Mouse (Mus musculus) embryo, embryonic 10.5 days (tissue): ENCODE data around the gene Emc8.

Experiments
- DNase-seq: peaks from one replicate; pipeline ENCODE4 v3.0.0-alpha.2; 2015; ENCODE audit warnings: low spot score

Emc8 gene

GRCm38 (mm10) chr8:120642031-120642662 lies 26.2 kb downstream of the Emc8 start:
- no peak for DNase-seq

DNA sequence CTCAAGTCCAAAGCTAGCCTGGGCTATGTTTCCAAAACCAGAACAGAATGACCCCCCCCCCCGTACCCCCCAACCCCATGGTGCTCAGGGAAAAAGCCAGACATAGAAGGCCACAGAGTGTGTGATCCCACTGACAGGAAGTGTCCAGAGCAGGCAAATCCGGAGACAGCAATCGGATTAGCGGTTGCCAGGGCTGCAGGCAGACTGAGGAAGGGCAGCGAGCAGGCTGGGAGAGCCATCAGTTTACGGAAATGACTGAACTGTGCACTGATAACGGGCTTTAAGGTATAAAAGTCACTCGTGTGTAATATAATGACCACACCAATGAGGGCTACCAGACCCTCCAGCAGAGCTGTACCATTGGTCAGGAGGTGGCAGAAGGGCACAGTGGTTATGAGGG lies 27.1 kb downstream of the Emc8 start:
- DNase-seq, result no peak

- peak; percentile 54 for DNase-seq
Measured at GRCm38 (mm10) chr8:120634329-120634839, 34.0 kb downstream of the Emc8 start.

GRCm38 (mm10) chr8:120633665-120634271 lies 34.6 kb downstream of the Emc8 start:
- peak; percentile 27 for DNase-seq

DNA sequence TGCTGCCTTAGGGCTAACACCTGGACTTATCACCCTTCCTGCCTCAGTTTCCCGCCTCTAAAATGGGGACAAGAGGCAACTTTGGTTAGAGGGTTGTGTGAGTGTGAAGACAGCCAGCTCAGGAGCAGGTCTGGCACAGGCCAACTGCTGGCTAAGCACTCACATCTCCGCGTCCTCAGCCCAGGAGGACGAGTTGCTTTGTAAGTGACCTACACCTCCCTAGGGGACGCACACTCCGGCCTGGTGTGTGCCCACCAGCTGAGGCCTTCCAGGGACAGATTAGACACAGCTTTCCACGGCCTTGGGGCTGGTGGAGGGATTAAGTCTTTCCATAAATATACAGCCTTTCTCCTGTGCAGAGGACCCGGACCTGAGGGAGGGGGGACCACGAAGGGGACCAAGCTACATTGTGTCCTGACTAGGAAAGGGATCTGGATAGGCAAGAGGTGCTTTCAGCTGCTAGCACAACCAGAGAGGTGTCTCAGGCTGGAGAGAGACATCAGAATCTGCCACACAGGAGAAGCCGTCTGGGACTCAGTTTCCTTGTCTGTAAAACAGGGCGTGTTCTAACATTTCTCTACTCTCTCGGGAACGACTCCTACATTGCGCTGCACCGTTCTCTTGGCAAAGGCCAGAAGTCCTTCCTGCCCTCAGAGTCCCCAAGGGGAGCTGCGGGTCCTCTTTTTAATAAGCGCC lies 35.3 kb downstream of the Emc8 start:
- no peak for DNase-seq

DNA sequence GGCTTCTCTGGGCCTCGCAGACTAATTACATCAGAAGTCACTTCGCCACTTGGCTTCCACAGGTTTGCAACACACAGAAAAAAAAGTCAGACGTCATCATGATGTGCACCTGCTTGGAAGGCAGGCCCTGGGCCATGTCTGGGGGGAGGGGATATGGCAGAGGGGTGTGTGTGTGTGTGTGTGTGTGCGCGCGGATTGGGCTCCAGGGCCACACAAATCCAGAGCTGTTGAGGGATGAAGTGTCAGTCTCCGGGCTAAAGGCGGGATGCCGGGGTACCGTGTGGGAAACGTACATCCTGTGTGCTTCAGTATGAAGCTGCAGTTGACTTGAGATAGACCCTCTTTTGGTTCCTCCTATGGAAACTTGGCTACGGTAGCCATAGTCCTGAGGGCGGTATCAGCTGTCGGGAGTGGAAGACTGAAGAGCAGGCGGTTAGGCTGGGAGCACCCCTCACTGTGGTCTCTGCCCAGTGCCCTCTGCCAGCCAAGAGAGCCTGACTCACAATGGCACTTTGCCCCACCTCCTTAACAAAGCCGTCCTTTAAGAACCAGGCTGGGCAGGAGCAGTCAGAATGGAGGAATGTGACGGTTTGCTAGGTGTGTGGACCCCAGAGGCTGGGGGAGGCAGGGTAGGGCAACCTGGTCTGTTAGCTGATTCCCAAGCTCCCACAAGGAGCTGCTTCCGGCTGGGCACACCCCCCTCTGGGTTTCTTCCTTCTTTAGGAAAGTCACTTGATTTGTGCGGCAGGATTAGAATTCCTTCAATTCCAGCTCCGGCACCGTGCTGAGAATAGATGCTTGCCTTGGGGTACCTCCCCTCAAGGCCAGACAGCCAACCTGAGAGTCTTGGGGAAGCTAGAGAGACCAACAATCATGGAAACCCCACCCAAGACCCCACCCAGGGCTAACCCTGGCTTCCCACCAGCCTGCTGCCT lies 36.7 kb downstream of the Emc8 start:
- DNase-seq, result no peak

GRCm38 (mm10) chr8:120630848-120631247 lies 37.5 kb downstream of the Emc8 start:
- no peak for DNase-seq

GRCm38 (mm10) chr8:120630031-120630430 lies 38.3 kb downstream of the Emc8 start:
- DNase-seq, result no peak

GRCm38 (mm10) chr8:120627298-120627697 lies 41.1 kb downstream of the Emc8 start:
- DNase-seq, result no peak

DNA sequence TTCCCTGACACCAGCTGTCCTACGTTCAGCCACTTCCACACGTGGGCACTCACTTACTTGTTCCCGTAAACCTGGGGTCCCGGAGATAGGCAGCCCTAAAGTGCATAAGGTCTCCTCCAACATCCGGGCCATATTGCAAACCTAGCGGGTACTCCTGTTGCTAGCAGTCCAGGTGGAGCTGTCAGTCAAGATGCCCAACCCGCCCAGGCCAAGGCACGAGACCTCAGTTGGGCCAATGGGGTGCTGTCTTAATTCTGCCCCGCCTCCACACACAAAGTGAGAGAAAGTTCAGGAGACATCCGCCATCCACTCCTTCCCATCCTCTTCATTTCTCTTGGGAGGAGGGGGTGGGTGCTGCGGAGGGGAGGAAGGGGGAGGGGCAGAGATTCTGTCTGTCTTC lies 41.9 kb downstream of the Emc8 start:
- DNase-seq, result no peak

GRCm38 (mm10) chr8:120623608-120624007 lies 44.8 kb downstream of the Emc8 start:
- DNase-seq, result no peak

DNA sequence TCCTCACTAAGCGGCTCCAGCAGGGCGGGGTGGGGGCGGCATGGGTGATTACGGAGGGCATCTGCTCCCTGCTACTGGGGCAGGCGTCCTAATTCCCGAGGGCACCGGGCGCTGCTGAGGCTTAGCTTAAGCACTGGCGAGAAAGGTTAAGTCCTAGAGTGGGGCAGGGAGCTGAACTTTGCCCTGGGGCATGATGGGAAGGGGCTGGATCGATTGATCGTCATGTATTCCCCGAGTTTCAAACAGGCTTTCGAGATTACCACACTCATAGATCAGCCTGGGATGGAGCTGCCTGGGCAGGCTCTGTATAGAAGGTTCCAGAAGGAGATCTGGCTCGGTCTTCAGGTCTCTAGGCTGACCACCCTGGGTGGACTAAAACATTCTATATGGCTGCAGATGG lies 46.2 kb downstream of the Emc8 start:
- DNase-seq, result no peak

- no peak for DNase-seq
Measured at GRCm38 (mm10) chr8:120620441-120620840, 47.9 kb downstream of the Emc8 start.

- DNase-seq, result no peak
Measured at GRCm38 (mm10) chr8:120619235-120620180, 48.9 kb downstream of the Emc8 start.

DNA sequence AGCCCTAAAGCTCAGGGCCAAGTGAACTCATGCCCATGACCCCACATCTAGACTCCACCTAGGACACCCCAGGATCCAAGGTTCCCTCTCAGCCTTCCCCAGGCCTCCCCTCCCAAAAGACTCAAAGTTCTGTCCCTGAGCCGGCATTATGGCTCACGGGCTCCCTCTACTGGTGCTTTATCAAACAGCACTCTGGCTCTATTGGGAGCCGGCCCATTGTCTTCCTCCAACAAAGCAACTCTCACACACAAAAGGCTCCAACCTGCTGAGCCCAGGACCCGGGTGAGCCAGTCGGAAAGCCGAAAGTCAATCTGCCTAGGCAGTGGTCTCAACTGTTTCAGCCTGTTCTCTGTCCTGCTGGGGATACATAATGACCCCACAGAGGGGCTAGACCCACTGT lies 50.3 kb downstream of the Emc8 start:
- DNase-seq, result peak; percentile 95

DNA sequence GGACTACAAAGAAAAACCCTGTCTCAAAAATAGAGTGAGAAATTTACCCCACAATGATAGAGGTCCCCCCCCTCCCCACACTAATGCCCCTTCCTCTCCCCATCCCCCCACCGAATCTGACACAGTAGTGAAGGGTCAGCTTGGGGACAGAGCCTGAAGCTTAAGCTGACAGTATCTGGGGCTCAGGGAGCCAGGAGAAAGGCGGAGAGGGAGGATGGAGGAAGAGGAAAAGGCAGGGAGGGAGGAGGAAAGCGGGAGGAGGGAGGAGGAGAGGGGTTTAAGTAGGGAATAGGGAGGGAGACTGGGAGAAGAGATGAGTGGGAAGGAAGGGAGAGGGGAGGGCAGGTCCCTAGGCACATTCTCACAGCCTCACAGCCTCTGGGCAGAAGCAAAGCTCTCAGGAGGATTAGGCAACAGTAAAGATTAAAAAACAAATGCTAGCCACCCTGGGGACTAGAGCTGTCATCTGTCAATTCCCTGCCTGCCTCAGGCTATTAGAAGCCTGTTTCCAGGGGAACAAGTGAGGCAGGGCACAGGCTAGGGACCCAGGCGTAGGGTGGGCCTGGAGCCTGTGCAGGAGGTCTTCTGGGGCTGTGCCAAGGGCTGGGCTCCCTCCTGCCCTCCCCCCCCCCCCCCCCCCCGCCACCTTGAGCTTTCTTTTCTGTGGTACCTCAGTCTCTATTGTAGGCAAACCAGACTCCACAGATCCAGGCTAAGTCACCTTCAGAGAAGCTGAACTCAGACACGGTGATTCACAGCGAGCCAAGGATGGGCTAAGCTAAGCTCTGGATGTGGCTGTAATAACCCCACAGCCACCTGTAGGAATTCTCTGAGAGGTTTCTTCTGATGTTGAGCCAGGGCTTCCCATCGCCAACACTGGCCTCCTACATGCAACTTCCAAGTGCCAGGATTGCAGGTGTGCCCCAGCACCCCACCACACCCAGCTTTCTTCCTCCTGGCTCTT lies 51.4 kb downstream of the Emc8 start:
- DNase-seq, result peak; percentile 64

- no peak for DNase-seq
Measured at GRCm38 (mm10) chr8:120614491-120614890, 53.9 kb downstream of the Emc8 start.

DNA sequence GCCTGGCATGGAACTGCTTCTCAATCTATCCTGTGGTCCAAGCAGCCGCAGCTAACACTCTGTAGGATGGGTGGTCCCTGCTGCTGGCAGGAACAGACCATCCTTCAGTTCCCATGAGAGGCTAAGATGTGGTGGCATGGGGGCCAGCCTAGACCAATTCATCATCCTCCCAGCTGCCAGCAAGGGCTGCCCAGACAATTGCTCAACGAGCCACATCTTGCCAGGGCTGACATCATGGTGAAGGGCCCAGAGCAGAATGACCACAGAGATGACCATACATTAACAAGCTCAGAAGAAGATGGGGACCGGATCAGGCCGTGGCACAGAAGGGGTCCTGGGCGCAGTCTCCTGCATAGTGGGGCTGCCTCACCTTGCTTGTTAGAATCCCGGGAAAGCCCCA lies 57.5 kb downstream of the Emc8 start:
- DNase-seq, result no peak

DNA sequence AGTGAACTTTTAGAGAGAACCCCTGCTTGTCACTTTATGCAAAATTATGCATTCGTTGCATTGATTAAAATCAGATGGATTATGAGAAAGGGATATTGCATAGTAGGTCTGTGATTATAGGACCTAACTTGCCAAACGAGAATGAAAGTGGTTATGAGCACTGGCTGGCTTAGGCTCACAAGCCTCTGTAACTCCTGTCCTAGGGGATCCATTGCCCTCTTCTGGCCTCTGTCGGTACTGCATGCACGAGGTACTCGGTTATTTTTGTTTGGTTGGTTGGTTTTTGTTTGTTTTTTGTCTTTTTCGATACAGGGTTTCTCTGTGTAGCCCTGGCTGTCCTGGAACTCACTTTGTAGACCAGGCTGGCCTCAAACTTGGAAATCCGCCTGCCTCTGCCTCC lies 60.5 kb downstream of the Emc8 start:
- peak; percentile 88 for DNase-seq

DNA sequence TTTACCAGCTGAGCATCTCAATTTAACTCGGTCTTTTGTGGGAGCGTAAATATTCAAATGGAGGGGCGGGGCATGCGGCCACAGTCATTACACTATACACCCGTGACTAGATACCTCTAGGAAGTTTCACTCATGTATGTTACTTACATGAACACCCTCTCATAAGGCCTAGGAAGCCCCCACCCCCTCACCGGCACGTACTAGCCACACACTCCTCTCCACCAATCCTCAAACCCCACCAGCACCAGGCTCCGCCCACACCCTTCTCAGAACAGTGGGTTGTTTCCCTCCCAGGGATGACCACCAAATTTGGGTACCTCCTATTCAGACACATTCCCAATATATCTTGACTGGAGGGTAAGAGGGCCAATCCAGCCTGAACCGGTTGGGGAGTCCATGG lies 60.9 kb downstream of the Emc8 start:
- DNase-seq, result no peak
